Mouse (Mus musculus) 416B (cell line): ENCODE measurements at regions not wholly inside any gene's neighbourhood (a gene's known extent, or its start where the extent isn't known, plus 50 kb on each side); places are given as distances from the start of the nearest gene placed in this dataset.

Experiments
- DNase-seq: peaks from one replicate; pipeline ENCODE4 v3.0.0; 2011; ENCODE audit warnings: low read depth

DNA sequence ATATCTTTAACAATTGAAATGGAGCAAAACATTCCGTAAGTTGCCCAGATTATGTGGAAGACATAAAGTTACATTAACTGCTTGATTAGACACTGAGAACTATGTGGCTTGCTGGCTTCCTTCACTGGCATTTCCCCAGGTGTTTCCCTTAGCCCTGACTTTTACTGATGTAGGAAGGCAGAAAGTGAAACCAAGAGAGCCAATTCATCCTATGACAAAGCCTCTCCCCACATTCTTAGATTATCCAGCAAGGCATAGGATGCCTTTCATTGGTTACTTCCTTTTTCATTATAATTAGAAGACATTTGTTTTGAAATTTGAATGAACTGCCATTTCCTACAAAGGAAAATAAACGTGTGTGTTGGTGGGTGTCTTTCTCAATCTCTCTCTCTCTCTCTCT is 72.1 kb downstream of the Cdc42ep3 start:
- DNase-seq: peak; percentile 4

- no peak for DNase-seq
Measured at GRCm38 (mm10) chr17:79273551-79273950, 81.3 kb downstream of the Cdc42ep3 start.

DNA sequence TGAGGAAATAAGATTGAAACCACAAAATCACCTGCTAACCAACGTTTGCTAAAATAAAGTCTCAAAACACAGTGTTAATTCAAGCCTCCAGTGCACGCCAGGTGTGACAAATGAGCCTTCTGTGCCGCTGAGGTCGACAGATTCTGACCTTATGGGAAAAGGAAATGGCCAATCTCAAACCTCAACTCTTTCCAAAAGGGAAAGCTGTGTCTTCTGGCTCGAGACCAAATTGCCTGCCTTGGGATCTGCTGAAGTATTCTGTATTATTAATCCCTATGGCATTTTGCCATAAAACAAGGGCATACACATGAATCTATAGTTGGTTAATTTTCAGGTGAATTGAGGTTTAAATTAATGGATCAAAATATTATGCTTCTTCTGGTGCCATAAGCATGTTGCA is 95.2 kb downstream of the Cdc42ep3 start:
- no peak for DNase-seq

GRCm38 (mm10) chr17:79246962-79247902 is 107.7 kb downstream of the Cdc42ep3 start:
- DNase-seq: no peak

DNA sequence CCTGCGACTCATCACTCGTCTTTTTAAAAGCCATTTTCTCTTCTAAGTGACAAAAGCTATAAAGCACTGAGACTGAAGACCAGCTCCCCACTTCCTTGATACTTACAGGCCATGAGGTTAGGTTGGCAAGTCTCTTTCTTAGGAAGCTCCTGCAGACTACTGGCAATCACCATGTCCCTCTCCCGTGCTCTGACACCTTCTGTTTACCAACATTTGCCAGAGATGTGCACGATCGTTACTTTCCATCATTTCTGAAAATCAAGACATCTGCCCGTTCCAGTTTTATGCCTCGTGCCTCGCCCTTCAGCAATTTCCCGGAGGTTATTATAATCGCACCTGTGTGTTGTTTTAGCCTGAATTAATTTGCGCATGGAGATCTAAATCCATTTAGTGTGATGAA is 110.8 kb downstream of the Cdc42ep3 start:
- DNase-seq: no peak

- no peak for DNase-seq
Measured at GRCm38 (mm10) chr17:79243426-79243825, 111.5 kb downstream of the Cdc42ep3 start.

GRCm38 (mm10) chr17:79241489-79241888 is 113.4 kb downstream of the Cdc42ep3 start:
- DNase-seq: no peak

DNA sequence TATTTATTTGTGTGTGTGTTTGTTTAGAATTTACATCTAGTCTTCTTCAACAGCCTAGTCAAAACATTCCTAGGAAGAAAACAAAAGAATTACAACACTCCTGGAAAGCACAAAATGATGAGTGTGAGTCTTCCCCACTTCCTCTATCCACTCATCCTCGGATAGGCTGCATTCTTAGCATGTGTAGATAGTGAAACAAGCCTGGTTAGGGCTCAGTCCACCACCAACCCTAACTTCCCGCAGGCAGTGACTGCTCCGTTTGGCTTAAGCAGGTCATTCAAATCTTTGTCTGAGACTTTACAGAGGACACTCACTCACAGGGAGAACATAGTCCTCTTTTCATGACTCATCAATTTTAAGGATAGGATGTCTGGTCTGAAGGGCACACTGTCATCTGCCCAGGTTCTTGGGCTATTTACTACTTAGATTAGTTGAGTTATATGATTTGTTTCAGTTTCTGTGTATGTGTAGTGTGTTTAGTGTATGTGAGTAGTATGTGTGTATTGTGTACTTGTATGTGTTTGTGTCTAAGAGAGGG is 118.6 kb downstream of the Cdc42ep3 start:
- DNase-seq: no peak

DNA sequence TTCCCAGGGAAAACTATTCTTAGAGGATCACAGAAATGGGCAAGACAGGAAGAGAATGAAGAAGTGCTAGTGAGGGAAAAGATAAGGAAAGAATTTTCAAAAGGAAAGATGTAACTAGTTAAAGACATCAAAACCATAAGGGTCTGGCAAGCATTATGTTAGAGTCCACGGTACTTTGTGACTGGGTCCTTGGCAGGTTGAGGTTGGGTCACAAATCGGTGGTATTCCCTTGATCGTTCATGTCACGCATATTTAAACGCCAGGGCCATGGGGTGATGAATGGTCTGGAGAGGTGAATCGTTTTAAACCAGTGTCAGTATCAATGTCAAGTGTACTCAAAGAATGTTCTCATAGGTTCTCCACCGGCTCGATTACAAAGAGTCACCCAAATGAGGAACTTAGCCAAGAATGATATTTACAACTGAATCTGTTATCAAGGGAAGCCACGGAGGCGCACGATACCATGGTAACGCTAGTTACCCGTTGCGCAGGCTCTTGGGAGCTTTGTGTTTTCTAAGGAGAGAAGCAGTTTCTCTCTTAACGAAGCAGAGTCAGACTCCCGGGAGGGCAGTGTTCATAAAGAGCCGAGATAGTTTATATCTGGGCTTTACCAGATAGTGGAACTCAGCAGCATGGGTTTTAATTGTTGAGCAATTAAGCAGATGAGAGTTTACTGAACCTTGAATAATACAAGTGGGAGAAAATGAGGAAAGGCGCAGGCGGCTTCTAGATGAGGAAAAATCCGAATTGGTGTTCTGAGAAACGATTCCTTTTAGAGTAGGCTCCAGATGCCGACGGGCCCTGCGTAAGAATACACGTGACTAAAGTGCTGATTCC is 124.0 kb downstream of the Cdc42ep3 start:
- DNase-seq: no peak

- DNase-seq: no peak
Measured at GRCm38 (mm10) chr17:79206563-79206962, 148.3 kb downstream of the Cdc42ep3 start.

DNA sequence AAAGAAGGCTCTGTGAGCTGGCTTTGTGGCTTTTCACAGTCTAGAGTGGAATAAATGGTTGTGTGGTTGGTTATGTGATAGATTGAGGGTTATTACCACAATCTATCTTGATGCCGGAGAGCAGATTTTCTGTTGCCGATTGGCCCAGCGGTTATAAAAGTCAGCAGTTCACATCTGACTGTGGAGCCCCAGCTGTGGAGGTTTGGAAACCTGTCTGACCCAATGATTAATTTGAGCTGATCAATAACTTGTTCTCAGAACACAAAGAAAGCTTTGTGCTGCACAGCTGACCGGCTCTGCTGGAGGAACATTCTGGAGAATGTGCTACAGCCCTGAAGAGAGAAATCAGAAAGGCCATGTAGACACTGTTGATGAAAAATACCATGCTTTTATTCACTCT is 148.8 kb downstream of the Cdc42ep3 start:
- DNase-seq: no peak

DNA sequence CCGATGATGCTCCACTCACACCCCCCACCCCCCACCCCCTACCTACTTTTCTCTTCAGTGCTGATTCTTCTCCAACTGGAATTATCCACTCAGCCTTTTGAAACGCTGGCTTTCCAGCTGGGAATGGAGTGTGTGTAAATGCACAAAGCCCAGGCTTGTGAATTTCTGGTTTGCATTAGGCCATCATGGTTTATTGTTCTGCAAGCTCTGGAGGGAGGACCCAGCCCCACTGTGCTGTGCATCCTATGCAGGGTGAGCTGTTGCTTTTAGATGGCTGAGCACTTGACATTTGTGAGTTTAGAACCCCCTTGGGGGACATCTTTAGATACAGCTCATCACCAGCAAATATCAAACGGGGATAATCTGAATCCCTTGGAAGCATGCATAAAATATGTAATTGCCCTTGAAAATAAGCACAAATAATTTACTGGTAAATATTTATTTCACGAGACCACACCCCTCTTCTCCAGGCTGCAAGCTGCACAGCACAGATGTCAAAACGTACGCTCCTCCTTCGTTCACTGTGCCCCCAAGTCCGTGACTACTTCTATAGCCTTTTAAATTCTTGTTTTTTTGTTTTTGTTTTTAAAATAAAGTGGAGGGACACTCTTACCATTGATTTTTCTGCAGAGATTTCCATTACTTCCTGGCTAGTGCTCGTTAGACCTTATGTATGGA is 148.2 kb downstream of the Qpct start:
- DNase-seq: no peak

DNA sequence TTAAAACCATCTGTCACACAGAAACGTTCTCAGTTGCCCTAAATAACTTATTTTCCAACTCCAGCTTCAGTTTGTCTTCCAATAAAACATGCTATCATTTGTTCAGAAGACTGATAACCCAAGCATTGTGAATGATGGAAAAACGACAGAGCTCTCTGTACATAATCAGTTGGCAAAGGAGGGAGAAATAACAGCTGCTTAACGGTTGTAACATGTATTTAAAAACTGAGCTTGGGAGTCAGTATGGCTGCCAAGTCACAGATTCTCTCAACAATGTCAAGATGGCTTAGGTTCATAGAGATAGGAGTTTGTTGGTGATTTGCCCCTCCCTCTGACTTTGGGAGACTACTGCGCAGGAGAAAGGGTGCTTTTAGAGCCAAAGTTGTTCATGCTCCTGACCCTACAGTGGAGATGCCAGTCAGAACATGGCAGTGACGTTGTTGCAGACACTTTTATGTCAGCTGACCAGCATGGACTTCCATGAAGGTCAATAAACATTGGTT is 140.2 kb downstream of the Qpct start:
- DNase-seq: no peak

DNA sequence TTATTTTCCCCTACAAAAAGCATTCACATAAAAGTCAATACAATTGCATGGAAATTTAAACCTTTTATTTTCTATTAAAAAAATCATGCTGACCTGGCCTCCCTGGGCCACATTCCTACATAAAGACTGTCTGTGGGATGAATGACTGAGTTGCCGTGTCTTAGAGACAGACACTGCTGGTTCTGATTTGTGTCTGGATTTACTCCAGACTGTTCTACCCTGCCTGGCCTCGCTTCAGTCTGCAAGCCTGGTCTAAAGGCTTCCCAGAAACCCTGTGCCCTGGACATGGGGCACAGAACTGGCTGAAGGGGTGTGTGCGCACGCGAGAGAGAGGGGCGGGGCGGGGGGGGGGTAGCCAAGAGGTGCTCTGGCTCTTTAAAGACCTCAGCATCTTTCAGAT is 136.6 kb downstream of the Qpct start:
- no peak for DNase-seq

- no peak for DNase-seq
Measured at GRCm38 (mm10) chr17:79180277-79181130, 128.8 kb downstream of the Qpct start.

- no peak for DNase-seq
Measured at GRCm38 (mm10) chr17:79177259-79177658, 125.6 kb downstream of the Qpct start.

GRCm38 (mm10) chr17:79176356-79176755 is 124.7 kb downstream of the Qpct start:
- DNase-seq: no peak

DNA sequence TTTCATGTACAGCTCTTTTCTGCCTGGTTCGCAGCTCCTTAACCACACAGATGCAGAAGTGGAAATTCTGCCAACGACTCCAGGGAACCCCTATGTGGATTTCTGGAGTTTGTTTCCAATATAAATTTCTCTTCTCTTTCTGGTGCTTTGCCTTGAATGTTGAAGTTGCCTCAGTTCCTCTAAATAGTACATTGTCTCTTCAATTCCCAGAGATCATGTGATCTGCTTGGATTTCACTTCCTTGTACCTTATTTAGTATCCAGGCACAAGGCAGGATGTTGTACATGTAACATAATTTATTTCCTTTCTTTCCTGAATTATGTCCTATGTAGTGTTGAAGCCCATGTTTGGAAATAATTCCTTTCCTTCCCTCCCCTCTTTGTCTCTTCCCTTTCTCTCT is 123.7 kb downstream of the Qpct start:
- DNase-seq: no peak

DNA sequence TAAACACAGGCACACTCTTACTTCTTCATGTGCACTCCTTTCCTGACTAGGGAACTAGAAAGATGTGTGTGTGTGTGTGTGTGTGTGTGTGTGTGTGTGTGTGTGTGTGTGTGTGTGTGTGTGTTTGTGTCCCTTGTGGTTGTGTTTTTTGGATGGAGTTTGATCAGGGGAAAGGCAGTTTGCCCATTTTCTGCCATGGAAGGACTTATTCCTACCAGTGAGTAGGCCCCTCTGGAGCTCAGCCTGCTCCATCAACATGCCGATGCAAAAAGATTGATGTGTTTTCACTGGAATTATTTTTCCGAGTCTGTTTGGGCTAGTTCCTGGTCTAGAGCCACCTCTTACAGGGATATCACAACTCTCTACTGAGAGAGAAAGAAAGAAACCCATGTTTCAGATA is 120.6 kb downstream of the Qpct start:
- no peak for DNase-seq

DNA sequence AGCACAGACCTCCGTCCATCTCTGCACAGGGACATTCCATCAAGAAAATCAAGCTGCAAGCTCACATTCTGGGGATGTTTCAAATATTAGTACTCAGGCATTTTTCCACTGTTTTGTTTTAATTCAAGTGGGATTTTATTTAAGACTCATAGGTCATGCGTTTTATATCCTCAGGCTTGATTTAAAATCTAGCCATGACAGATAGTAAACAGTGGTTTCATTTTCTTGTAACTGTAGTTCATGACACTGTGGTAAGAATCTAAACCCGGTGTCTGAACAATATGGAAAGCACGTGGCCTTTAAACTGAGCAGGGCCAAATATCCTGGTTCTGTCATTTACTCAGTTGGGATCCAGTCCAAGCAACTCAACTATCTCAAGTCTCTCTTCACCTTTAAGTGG is 119.0 kb downstream of the Qpct start:
- DNase-seq: no peak

DNA sequence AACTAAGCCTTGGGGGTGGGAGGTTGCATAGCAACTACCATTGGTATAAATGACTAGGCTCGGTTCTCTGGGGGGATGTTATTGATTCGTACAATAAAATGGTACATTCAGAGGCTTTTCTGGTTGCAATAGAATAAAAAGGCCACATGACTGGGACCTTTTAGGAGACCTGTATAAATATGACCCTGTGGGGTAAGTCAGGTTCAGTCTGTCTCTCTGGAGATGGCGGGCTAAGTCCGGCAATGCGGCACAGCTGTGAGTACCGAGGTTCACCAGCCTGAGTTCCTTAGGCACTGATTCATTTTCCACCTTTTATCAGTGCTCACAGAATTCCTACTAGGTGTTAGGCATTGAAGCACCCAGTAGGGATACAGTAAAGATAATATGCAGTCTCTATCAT is 115.5 kb downstream of the Qpct start:
- DNase-seq: no peak
